Mouse (Mus musculus) ovary, adult 18-20 months (tissue): ENCODE measurements around the gene Tmem221.
"Not testable (repeated sequence)": the region's sequence is repeated elsewhere in the genome, so short reads cannot be mapped to it uniquely, and the experiment has no call there.

ENCODE experiments used
- DNase-seq: peaks from one replicate; pipeline ENCODE4 v3.0.0; 2022; ENCODE audit warnings: low spot score, mixed read lengths

The Tmem221 gene

GRCm38 (mm10) chr8:71547590-71547989, 11.1 kb downstream of the Tmem221 start:
- DNase-seq, result no peak

- no peak for DNase-seq
These were observed 13.6 kb downstream of the Tmem221 start for GRCm38 (mm10) chr8:71545053-71545452.

GRCm38 (mm10) chr8:71543755-71544154, 14.9 kb downstream of the Tmem221 start:
- DNase-seq, result no peak

- peak; percentile 98 for DNase-seq
These were observed 15.9 kb downstream of the Tmem221 start, which contains the start of gene Mvb12a for GRCm38 (mm10) chr8:71542632-71543343. Gene Mvb12a (plus strand): TSS chr8:71542922.

GRCm38 (mm10) chr8:71537028-71537867, 21.4 kb downstream of the Tmem221 start, which contains the start of gene Bst2:
Gene Bst2 (minus strand): TSS chr8:71537456.
- peak; percentile 89 for DNase-seq

- peak; percentile 49 for DNase-seq
These were observed 23.0 kb downstream of the Tmem221 start for GRCm38 (mm10) chr8:71535663-71536062.

- no peak for DNase-seq
These were observed 24.3 kb downstream of the Tmem221 start for GRCm38 (mm10) chr8:71534263-71534810.

- DNase-seq, result not testable (repeated sequence)
These were observed 27.8 kb downstream of the Tmem221 start for GRCm38 (mm10) chr8:71530735-71531467.

GRCm38 (mm10) chr8:71528362-71529073, 30.2 kb downstream of the Tmem221 start:
- no peak for DNase-seq

GRCm38 (mm10) chr8:71527162-71527870, 31.4 kb downstream of the Tmem221 start:
- no peak for DNase-seq

- no peak for DNase-seq
These were observed 32.4 kb downstream of the Tmem221 start for GRCm38 (mm10) chr8:71526272-71526671.

- no peak for DNase-seq
These were observed 33.2 kb downstream of the Tmem221 start, which contains the start of gene Ccdc194 for GRCm38 (mm10) chr8:71525226-71526050. Gene Ccdc194 (minus strand): TSS chr8:71525711.

- peak; percentile 87 for DNase-seq
These were observed 37.0 kb downstream of the Tmem221 start for GRCm38 (mm10) chr8:71521634-71522033.

GRCm38 (mm10) chr8:71519037-71519825, 39.4 kb downstream of the Tmem221 start:
- DNase-seq, result not testable (repeated sequence)

- no peak for DNase-seq
These were observed 41.9 kb downstream of the Tmem221 start for GRCm38 (mm10) chr8:71516786-71517185.

- no peak for DNase-seq
These were observed 43.6 kb downstream of the Tmem221 start for GRCm38 (mm10) chr8:71515043-71515442.

- no peak for DNase-seq
These were observed 45.5 kb downstream of the Tmem221 start for GRCm38 (mm10) chr8:71513018-71513754.

GRCm38 (mm10) chr8:71511644-71512043, 47.0 kb downstream of the Tmem221 start, which contains the start of gene Plvap:
Gene Plvap (minus strand): TSS chr8:71511752.
- DNase-seq, result no peak
